Mouse (Mus musculus) G1E-ER4 (cell line): Measurements from ENCODE around the gene Mfsd4a. TPM values are rescaled to one million over a fixed set of nuclear protein-coding genes. Genes with fewer than 3 reads are reported as not detected.

ENCODE experiments used
- GATA1 ChIP-seq: IDR thresholded peaks from one replicate; pipeline ENCODE4 v1.8.0; 2012; ENCODE audit warnings: low read length, inconsistent platforms
- polyA plus RNA-seq: library from polyadenylated mRNA; stranded (reverse); fragments of >175 nt; gene quantifications from 2 replicates; pipeline ENCODE4 v1.2.3, GENCODE M21; 2012

The Mfsd4a gene
- polyA plus RNA-seq, 1 experiment = not detected

GRCm38 (mm10) chr1:132010632-132011501 lies 57.0 kb downstream of the Mfsd4a start:
- TF ChIP-seq GATA1 = no peak

GRCm38 (mm10) chr1:132008881-132009644 lies 58.8 kb downstream of the Mfsd4a start:
- no peak for TF ChIP-seq GATA1

- no peak for TF ChIP-seq GATA1
Measured at GRCm38 (mm10) chr1:132007828-132008827, 59.7 kb downstream of the Mfsd4a start.

GRCm38 (mm10) chr1:132007282-132007815 lies 60.5 kb downstream of the Mfsd4a start, which contains the start of gene Elk4:
Gene Elk4, plus strand, starts transcription at chr1:132007607.
- no peak for TF ChIP-seq GATA1

- no peak for TF ChIP-seq GATA1
Measured at GRCm38 (mm10) chr1:132006721-132007120, 61.1 kb downstream of the Mfsd4a start.

GRCm38 (mm10) chr1:132006046-132006445 lies 61.8 kb downstream of the Mfsd4a start:
- TF ChIP-seq GATA1 = no peak

GRCm38 (mm10) chr1:132005466-132005865 lies 62.4 kb downstream of the Mfsd4a start:
- TF ChIP-seq GATA1 = no peak

- peak; percentile 47 for TF ChIP-seq GATA1
Measured at GRCm38 (mm10) chr1:132004574-132005180, 63.2 kb downstream of the Mfsd4a start.

- TF ChIP-seq GATA1 = no peak
Measured at GRCm38 (mm10) chr1:132003817-132004216, 64.0 kb downstream of the Mfsd4a start.

GRCm38 (mm10) chr1:132003111-132003510 lies 64.8 kb downstream of the Mfsd4a start:
- no peak for TF ChIP-seq GATA1

- TF ChIP-seq GATA1 = peak; percentile 22
Measured at GRCm38 (mm10) chr1:132001880-132002330, 66.0 kb downstream of the Mfsd4a start.

GRCm38 (mm10) chr1:132000506-132000905 lies 67.4 kb downstream of the Mfsd4a start:
- TF ChIP-seq GATA1 = no peak

GRCm38 (mm10) chr1:131995062-131995461 lies 72.8 kb downstream of the Mfsd4a start:
- no peak for TF ChIP-seq GATA1
